Mouse (Mus musculus) kidney, embryonic 14.5 days (tissue): ENCODE measurements around the gene Bdkrb1. TPM values are rescaled to one million over a fixed set of nuclear protein-coding genes. Genes with fewer than 3 reads are reported as not detected.

Experiments used
- ATAC-seq: fragments of 200-750 bp; cut with Nextera tagmentation; 2 replicates; pipeline ENCODE4 v1.8.0; 2017; ENCODE audit warnings: moderate number of reproducible peaks, mild to moderate bottlenecking, moderate TSS enrichment, moderate library complexity; ENCODE audit not compliant: low FRiP score, low TSS enrichment
- H3K27ac ChIP-seq: fragments of 300-500 bp; sonication (generic); 2 replicates; pipeline ENCODE4 v1.5.1; 2014; ENCODE audit warnings: low read depth, mild to moderate bottlenecking, low read length, moderate library complexity, mixed read lengths
- H3K27me3 ChIP-seq: fragments of 300-500 bp; sonication (generic); 2 replicates; pipeline ENCODE4 v1.6.1; 2014; ENCODE audit warnings: mild to moderate bottlenecking, low read length; ENCODE audit not compliant: control insufficient read depth, insufficient read depth
- H3K36me3 ChIP-seq: fragments of 300-500 bp; sonication (generic); 2 replicates; pipeline ENCODE4 v1.6.1; 2014; ENCODE audit warnings: low read length, mixed read lengths; ENCODE audit not compliant: control insufficient read depth, insufficient read depth
- H3K4me1 ChIP-seq: fragments of 300-500 bp; sonication (generic); 2 replicates; pipeline ENCODE4 v1.6.1; 2014; ENCODE audit warnings: low read length, mixed read lengths; ENCODE audit not compliant: control insufficient read depth, insufficient read depth
- H3K4me2 ChIP-seq: fragments of 300-500 bp; sonication (generic); replicated peaks from 2 replicates; pipeline ENCODE4 v1.6.1; 2014; ENCODE audit warnings: low read depth, mild to moderate bottlenecking, low read length
- H3K4me3 ChIP-seq: fragments of 300-500 bp; sonication (generic); 2 replicates; pipeline ENCODE4 v1.5.1; 2014; ENCODE audit warnings: mild to moderate bottlenecking, low read length
- H3K9ac ChIP-seq: fragments of 300-500 bp; sonication (generic); 2 replicates; pipeline ENCODE4 v1.6.1; 2014; ENCODE audit warnings: low read depth, mild to moderate bottlenecking, low read length, moderate library complexity
- H3K9me3 ChIP-seq: fragments of 300-500 bp; sonication (generic); 2 replicates; pipeline ENCODE4 v1.6.1; 2016; ENCODE audit warnings: low read length; ENCODE audit not compliant: control insufficient read depth
- WGBS: fragments of 180-500 bp; shearing (Covaris S2); extraction: QIAGEN DNeasy Blood & Tissue Kit; methylation state at CpG from one replicate; pipeline ENCODE4 v1.1.7; 2014; 5-methylcytosine and 5-hydroxymethylcytosine counted together
- polyA plus RNA-seq: library from polyadenylated mRNA; unstranded; fragments of >200 nt; fragmentation: Nextera tagmentation; extraction: Ambion mirVana; gene quantifications from 2 replicates; pipeline ENCODE4 v1.2.1, GENCODE M21; 2014

The Bdkrb1 gene
- polyA plus RNA-seq, 1 experiment from 2014 or later: not detected

DNA sequence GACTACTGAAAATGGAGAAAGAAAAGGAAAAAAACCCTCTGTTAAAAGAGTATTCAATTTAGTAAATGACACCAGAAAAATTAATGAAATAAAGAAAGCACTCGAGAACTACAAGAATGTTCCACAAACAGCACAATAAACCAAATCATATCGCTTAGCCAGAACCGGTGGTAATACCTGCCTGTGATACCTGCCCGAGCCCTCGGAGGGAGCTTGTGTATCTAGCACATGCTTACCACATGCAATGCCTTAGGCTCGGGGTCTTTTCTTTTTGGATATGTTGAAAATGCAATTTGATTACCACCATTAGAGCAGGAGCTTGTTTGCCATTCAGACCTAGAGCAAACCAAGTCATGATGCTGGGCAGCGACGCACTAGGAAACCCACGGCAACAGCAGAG lies 33.7 kb downstream of the Bdkrb1 start:
- Histone ChIP-seq H3K4me1 (no peaks in the 10 kb centered on the region), H3K27me3 (no peaks in the 10 kb centered on the region), H3K4me2 (no peak overlapping the region), H3K9ac (no peak overlapping the region), H3K27ac (no peak overlapping the region), H3K9me3 (no peaks in the 10 kb centered on the region), H3K36me3 (peaks cover 92% of the 10 kb centered on the region), H3K4me3 (no peak overlapping the region)
- ATAC-seq: no peak
- 95% methylated on average over 9 of the region's 9 CpGs for WGBS

DNA sequence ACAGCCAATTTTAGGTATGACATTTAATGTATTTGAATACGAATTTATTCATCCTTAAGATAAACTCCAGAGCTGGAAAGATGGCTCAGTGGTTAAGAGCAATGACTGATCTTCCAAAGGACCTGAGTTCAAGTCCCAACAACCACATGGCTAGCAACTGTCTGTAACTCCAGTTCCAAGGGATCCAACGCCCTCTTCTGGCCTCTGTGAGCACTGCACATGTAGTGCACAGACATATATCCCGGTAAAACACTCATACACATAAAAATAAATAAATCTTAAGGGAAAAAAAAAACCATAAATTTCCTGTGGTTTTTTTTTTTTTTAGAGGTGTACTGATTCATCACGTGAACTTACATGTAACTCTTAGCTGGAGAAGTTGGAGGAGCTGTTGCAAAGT lies 34.7 kb downstream of the Bdkrb1 start:
- WGBS: 80% methylated on average over 4 of the region's 4 CpGs
- Histone ChIP-seq H3K9me3 (no peaks in the 10 kb centered on the region), H3K4me3 (no peak overlapping the region), H3K4me2 (no peak overlapping the region), H3K27me3 (no peaks in the 10 kb centered on the region), H3K9ac (no peak overlapping the region), H3K27ac (no peak overlapping the region), H3K36me3 (peaks cover 97% of the 10 kb centered on the region), H3K4me1 (no peaks in the 10 kb centered on the region)
- ATAC-seq: no peak

DNA sequence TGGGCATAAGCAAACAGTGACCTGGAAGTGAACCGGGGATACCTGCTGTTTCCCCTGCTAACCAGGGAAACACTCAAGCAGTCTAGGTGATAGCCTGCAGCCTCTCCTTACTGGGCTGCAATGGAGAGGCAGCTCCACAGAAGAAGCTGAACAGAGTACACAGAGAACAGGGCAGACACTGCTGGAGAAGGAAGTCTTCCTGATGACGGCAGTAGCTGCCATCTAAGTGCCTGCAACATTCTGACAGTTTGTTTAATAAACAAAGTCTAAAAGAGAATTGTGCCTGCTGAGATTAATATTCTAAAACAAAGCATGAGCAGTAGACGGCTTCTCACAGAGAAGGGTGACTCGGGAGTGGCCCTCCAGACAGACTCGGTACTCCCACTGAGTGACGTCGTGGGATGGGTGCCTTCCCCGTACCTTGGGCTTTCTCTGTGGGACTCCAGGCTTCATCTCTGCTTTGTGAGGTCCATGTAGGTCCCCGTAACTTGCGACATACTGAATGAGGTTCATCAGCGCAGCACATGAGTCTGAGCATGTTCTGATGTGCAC lies 40.0 kb downstream of the Bdkrb1 start:
- no peak for ATAC-seq
- 94% methylated on average over 11 of the region's 11 CpGs for WGBS
- Histone ChIP-seq H3K36me3 (peaks cover 97% of the 10 kb centered on the region), H3K9me3 (no peaks in the 10 kb centered on the region), H3K4me2 (no peak overlapping the region), H3K4me3 (no peak overlapping the region), H3K27me3 (no peaks in the 10 kb centered on the region), H3K27ac (no peak overlapping the region), H3K4me1 (no peaks in the 10 kb centered on the region), H3K9ac (no peak overlapping the region)

Other genes with a start within 250 kb of the Bdkrb1 start
- 2.5 and 3.1 TPM in 2 replicates for gene D430019H16Rik, start 149.2 kb upstream of the Bdkrb1 start, polyA plus RNA-seq
- 0.12 and 0.14 TPM in 2 replicates for gene Bdkrb2, start 39.9 kb upstream of the Bdkrb1 start, polyA plus RNA-seq
- 28.1 and 29.6 TPM in 2 replicates for gene Gskip, start 81.7 kb downstream of the Bdkrb1 start, polyA plus RNA-seq
- 9.5 and 17.2 TPM in 2 replicates for gene Atg2b, start 82.1 kb downstream of the Bdkrb1 start, polyA plus RNA-seq
- 0.11 TPM in 1 of 2 replicates, not detected in the other for gene Ak7, start 102.9 kb downstream of the Bdkrb1 start, polyA plus RNA-seq
- 181 and 197 TPM in 2 replicates for gene Papola, start 181.6 kb downstream of the Bdkrb1 start, polyA plus RNA-seq